Mouse (Mus musculus): ENCODE results near the gene Gli1. TPM values are rescaled to one million over a fixed set of nuclear protein-coding genes. Genes with fewer than 3 reads are reported as not detected.

Gene Gli1
- total RNA-seq, 2 experiments from 2014 or later: 2.8 to 4.1 TPM

DNA sequence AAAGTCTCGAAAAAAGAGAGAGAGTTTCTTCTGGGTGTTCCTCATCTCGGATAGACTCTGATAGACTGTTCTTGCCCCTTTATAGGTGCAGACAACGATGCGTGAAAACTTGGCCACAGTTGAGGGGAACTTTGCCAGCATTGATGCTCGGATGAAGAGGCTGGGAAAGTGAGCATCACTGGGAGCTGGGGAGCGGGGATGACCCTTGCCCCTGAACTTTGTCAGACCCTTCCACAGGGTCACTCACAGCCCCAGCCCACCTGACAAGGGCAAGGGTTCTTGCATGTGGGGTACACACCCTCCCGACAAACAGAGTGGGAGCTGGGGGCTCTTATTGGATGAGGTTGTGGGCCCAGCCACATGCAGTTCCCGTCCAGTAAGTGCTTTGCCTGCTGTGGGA is 60.5 kb downstream of the Gli1 start:
- intact Hi-C loops (cut with DNase I): no loop called here
- no peak for DNase-seq

Other genes with a start within 250 kb of the Gli1 start
- 10 to 100 TPM; 86.3 to 90.7 TPM for gene Os9, start 220.8 kb downstream of the Gli1 start, total RNA-seq (2021)
- gene B4galnt1, start 176.7 kb downstream of the Gli1 start, total RNA-seq (2021): 100 to 1,000 TPM in 1 of 2 experiments, 10 to 100 TPM in 1; 99.8 to 109 TPM
- under 1 TPM; 0.83 to 0.88 TPM for gene Slc26a10, start 161.3 kb downstream of the Gli1 start, total RNA-seq (2021)
- 10 to 100 TPM; 70.5 to 75.6 TPM for gene Arhgef25, start 151.9 kb downstream of the Gli1 start, total RNA-seq (2021)
- 100 to 1,000 TPM; 184 to 207 TPM for gene Dtx3, start 146.2 kb downstream of the Gli1 start, total RNA-seq (2021)
- gene Pip4k2c, start 130.4 kb downstream of the Gli1 start, total RNA-seq (2021): 10 to 100 TPM; 23.8 to 25.0 TPM
- 100 to 1,000 TPM; 291 to 312 TPM for gene Kif5a, start 78.6 kb downstream of the Gli1 start, total RNA-seq (2021)
- 100 to 1,000 TPM; 298 to 302 TPM for gene Dctn2, start 75.6 kb downstream of the Gli1 start, total RNA-seq (2021)
- gene Mbd6, start 53.0 kb downstream of the Gli1 start, total RNA-seq (2021): 10 to 100 TPM; 47.7 to 51.5 TPM
- 10 to 100 TPM; 65.3 to 65.5 TPM for gene Mars, start 30.2 kb downstream of the Gli1 start, total RNA-seq (2021)
- 1 to 10 TPM in 1 of 2 experiments, under 1 TPM in 1; 0.56 to 1.1 TPM for gene Arhgap9, start 20.0 kb downstream of the Gli1 start, total RNA-seq (2021)
- not detected for gene Inhbe, start 12.4 kb upstream of the Gli1 start, total RNA-seq (2021)
- gene Inhbc, start 28.5 kb upstream of the Gli1 start, total RNA-seq (2021): not detected
- 100 to 1,000 TPM; 158 to 165 TPM for gene R3hdm2, start 38.4 kb upstream of the Gli1 start, total RNA-seq (2021)
- 1 to 10 TPM; 5.1 to 5.2 TPM for gene Stac3, start 159.7 kb upstream of the Gli1 start, total RNA-seq (2021)
- gene Ndufa4l2, start 173.0 kb upstream of the Gli1 start, total RNA-seq (2021): 1 to 10 TPM; 4.9 to 7.5 TPM
- gene Shmt2, start 180.5 kb upstream of the Gli1 start, total RNA-seq (2021): 10 to 100 TPM; 39.7 to 39.9 TPM
- gene Nxph4, start 192.6 kb upstream of the Gli1 start, total RNA-seq (2021): 10 to 100 TPM; 12.9 to 14.4 TPM

Data from left cerebral cortex, postnatal 4 days (tissue).